Mouse (Mus musculus) midbrain, postnatal 0 days (tissue): ENCODE data around the gene Zranb3. TPM values are rescaled to one million over a fixed set of nuclear protein-coding genes. Genes with fewer than 3 reads are reported as not detected.
"Not testable (repeated sequence)": the region's sequence is repeated elsewhere in the genome, so short reads cannot be mapped to it uniquely, and the experiment has no call there.

Experiments used
- ATAC-seq: fragments of 200-750 bp; cut with Nextera tagmentation; 2 replicates; pipeline ENCODE4 v1.8.0; 2017; ENCODE audit warnings: moderate number of reproducible peaks, mild to moderate bottlenecking, moderate TSS enrichment, moderate library complexity; ENCODE audit not compliant: low FRiP score
- DNase-seq: peaks from one replicate; pipeline ENCODE4 v3.0.0-alpha.2; 2015; ENCODE audit warnings: low spot score
- H3K27ac ChIP-seq: fragments of 300-500 bp; sonication (generic); 2 replicates; pipeline ENCODE4 v1.5.1; 2014; ENCODE audit warnings: low read depth, mild to moderate bottlenecking, low read length, mixed read lengths
- H3K27me3 ChIP-seq: fragments of 300-500 bp; sonication (generic); 2 replicates; pipeline ENCODE4 v1.6.1; 2014; ENCODE audit warnings: low read length, control low read depth, mixed read lengths; ENCODE audit not compliant: insufficient read depth
- H3K36me3 ChIP-seq: fragments of 300-500 bp; sonication (generic); 2 replicates; pipeline ENCODE4 v1.6.1; 2014; ENCODE audit warnings: low read length, control low read depth, mixed read lengths; ENCODE audit not compliant: insufficient read depth
- H3K4me1 ChIP-seq: fragments of 300-500 bp; sonication (generic); 2 replicates; pipeline ENCODE4 v1.6.1; 2014; ENCODE audit warnings: mild to moderate bottlenecking, control low read depth, antibody characterized with exemption, low read length, mixed read lengths; ENCODE audit not compliant: insufficient read depth
- H3K4me2 ChIP-seq: fragments of 300-500 bp; sonication (generic); 2 replicates; pipeline ENCODE4 v1.6.1; 2014; ENCODE audit warnings: low read depth, mild to moderate bottlenecking, low read length, mixed read lengths; ENCODE audit not compliant: poor library complexity, severe bottlenecking
- H3K4me3 ChIP-seq: fragments of 300-500 bp; sonication (generic); 2 replicates; pipeline ENCODE4 v1.5.1; 2014; ENCODE audit warnings: low read depth, mild to moderate bottlenecking, low read length, moderate library complexity
- H3K9ac ChIP-seq: fragments of 300-500 bp; sonication (generic); replicated peaks from 2 replicates; pipeline ENCODE4 v1.6.1; 2014; ENCODE audit warnings: mild to moderate bottlenecking, low read length, moderate library complexity, mixed read lengths; ENCODE audit not compliant: poor library complexity, severe bottlenecking
- H3K9me3 ChIP-seq: fragments of 300-500 bp; sonication (generic); 2 replicates; pipeline ENCODE4 v1.6.1; 2016; ENCODE audit warnings: low read length, control low read depth
- CTCF ChIP-seq: IDR thresholded peaks from 2 replicates; pipeline ENCODE4 v1.5.1; 2016; ENCODE audit warnings: antibody characterized with exemption, mild to moderate bottlenecking
- WGBS: fragments of 180-500 bp; shearing (Covaris S2); extraction: QIAGEN DNeasy Blood & Tissue Kit; methylation state at CpG from one replicate; pipeline ENCODE4 v1.1.7; 2014; 5-methylcytosine and 5-hydroxymethylcytosine counted together
- polyA plus RNA-seq: library from polyadenylated mRNA; unstranded; fragments of >200 nt; fragmentation: Nextera tagmentation; extraction: Ambion mirVana; gene quantifications from 2 replicates; pipeline ENCODE4 v1.2.1, GENCODE M21; 2015
- total RNA-seq: library from RNA; depleted of rRNA; stranded (reverse); fragments of >200 nt; gene quantifications from 2 replicates; pipeline ENCODE4 v1.2.3, GENCODE M21; 2014

Gene Zranb3
- total and polyA plus RNA-seq, 2 experiments from 2014 or later = 2.9 to 4.2 TPM

DNA sequence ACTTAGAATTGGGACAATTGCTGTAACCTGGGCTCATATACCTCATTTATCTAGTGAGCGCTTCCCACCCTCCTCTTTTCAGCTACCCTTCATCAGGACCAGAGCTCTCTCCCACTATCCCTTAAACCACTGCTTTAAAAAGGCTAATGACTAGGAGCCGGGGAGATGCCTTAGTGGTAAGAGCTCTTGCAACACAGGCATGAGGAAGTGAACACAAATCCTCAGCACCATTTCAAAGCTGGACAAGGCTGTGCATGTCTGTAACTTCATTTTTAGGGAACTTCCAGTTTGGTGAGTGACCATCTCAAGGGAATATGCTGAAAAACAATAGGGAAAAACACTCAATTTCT, 98.5 kb downstream of the Zranb3 start:
- DNase-seq (no peak), ATAC-seq (no peak)
- WGBS = 73% methylated on average over 2 of the region's 2 CpGs
- Histone ChIP-seq H3K4me1 (no peaks in the 10 kb centered on the region), H3K4me3 (no peak overlapping the region), H3K9me3 (no peaks in the 10 kb centered on the region), H3K27ac (peak overlapping the region; percentile 48), H3K4me2 (no peak overlapping the region), H3K36me3 (no peaks in the 10 kb centered on the region), H3K9ac (no peak overlapping the region), H3K27me3 (no peaks in the 10 kb centered on the region)
- no peak for TF ChIP-seq CTCF

DNA sequence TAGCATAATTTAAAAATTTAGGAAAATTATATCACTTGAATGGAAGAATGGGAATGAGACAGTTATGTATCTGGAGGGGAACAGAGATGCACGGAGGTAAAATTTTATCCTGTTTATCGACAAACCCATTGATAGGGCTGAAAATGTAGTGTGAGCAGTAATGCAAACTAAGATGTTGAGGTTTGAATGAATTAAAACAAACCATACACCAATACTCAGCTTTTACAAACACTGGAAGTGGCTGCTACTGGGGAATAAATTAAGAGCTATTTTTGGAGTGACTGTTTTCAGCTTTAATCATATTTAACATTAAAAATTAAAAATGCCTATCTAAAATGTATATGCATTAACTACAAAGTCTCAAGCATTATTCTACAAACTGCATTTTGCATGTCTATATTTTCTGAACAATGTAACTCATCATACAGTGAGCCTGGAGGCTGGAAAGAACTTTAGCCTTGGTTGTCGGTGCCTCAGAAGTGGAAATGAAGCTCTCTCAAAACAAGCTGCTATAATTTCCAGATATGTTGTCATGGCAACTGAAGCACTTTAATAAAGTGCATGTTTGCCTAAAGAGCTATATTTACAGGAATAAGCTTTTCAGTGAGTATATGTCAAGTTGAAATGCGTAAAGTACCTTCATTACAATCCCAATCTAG, 99.0 kb downstream of the Zranb3 start:
- Histone ChIP-seq H3K9me3 (no peaks in the 10 kb centered on the region), H3K4me1 (no peaks in the 10 kb centered on the region), H3K4me3 (no peak overlapping the region), H3K9ac (no peak overlapping the region), H3K27ac (peak overlapping the region; percentile 48; the same call in 1 of the 2 replicates), H3K27me3 (no peaks in the 10 kb centered on the region), H3K36me3 (no peaks in the 10 kb centered on the region), H3K4me2 (no peak overlapping the region)
- DNase-seq (peak; percentile 42), ATAC-seq (peak; percentile 56; the same call in 1 of the 2 replicates)
- 59% methylated on average over 4 of the region's 4 CpGs for WGBS
- TF ChIP-seq CTCF = no peak

DNA sequence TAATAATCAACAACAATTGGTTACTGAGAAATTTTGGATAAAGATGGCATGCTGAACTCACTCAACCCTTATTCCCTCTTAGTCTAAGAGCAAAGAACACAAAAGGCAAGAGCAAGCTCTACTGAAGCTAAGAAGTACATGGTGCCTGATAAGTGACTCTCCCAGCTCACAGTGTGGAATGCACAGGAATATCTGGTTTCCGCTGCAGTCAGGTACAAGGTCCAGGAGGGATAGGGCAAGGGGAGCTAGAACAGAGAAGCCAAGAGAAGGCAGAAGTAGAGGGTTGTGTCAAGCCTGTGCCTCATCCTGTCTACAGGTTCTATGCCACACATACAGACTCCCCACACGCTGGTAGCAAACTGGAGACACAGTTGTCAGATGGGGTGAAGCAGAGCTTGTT, 100.7 kb downstream of the Zranb3 start:
- Histone ChIP-seq H3K27me3 (no peaks in the 10 kb centered on the region), H3K4me1 (no peaks in the 10 kb centered on the region), H3K9me3 (no peaks in the 10 kb centered on the region), H3K36me3 (no peaks in the 10 kb centered on the region), H3K4me3 (no peak overlapping the region), H3K4me2 (no peak overlapping the region), H3K9ac (no peak overlapping the region), H3K27ac (no peak overlapping the region)
- no peak for ATAC-seq
- no peak for TF ChIP-seq CTCF
- 92% methylated on average over 2 of the region's 2 CpGs for WGBS
- DNase-seq = no peak

DNA sequence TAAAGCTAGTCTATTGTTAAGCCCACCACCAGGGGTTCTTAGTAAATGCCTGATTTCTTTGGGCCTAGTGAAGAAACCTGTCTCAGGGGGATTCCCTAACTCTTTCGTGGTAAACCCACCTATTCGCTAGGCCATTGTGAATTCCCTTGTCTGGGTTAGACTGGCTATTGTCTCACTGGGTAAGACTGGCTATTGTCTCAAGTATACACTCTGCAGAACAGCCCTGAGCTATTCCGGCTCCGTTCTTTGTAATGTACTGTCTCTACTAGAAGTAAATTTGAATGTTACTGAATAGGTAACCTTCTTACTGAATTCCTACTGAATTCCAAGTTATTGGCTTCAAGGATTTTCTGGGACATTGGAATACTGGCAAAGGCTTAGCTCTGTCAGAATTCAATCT, 101.9 kb downstream of the Zranb3 start:
- ATAC-seq, H3K9ac ChIP-seq, H3K36me3 ChIP-seq, H3K4me1 ChIP-seq, H3K9me3 ChIP-seq, H3K27ac ChIP-seq, H3K4me2 ChIP-seq, DNase-seq, H3K4me3 ChIP-seq, H3K27me3 ChIP-seq: not testable (repeated sequence)
- WGBS = 85% methylated on average over 4 of the region's 4 CpGs

DNA sequence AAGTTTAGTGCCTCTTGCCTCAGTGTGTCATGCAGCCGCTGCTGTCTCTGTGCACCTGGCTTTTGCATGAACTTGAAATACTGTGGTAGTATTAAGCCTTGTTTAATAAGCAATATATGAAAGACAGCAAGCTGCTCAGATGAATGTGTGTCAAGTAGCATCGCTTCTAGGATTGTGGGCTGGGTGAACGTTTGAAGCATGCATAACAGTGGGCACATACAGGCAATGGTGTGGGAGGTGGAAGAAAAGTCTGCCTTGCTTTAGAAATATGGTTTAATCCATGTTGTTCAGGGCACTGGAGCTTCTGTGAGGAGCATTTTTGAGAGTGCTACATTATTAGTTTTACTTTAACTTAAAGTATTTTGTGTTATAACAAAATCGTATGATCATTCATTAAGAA, 109.0 kb downstream of the Zranb3 start:
- no peak overlapping the region for H3K4me2 ChIP-seq
- H3K36me3 ChIP-seq = no peaks in the 10 kb centered on the region
- TF ChIP-seq CTCF = no peak
- H3K9me3 ChIP-seq = no peaks in the 10 kb centered on the region
- no peak overlapping the region for H3K4me3 ChIP-seq
- WGBS = 83% methylated on average over 4 of the region's 4 CpGs
- peaks cover 8% of the 10 kb centered on the region; the same call in 1 of the 2 replicates for H3K4me1 ChIP-seq
- ATAC-seq (no peak), DNase-seq (no peak)
- H3K27ac ChIP-seq = no peak overlapping the region
- H3K9ac ChIP-seq = no peak overlapping the region
- no peaks in the 10 kb centered on the region for H3K27me3 ChIP-seq

DNA sequence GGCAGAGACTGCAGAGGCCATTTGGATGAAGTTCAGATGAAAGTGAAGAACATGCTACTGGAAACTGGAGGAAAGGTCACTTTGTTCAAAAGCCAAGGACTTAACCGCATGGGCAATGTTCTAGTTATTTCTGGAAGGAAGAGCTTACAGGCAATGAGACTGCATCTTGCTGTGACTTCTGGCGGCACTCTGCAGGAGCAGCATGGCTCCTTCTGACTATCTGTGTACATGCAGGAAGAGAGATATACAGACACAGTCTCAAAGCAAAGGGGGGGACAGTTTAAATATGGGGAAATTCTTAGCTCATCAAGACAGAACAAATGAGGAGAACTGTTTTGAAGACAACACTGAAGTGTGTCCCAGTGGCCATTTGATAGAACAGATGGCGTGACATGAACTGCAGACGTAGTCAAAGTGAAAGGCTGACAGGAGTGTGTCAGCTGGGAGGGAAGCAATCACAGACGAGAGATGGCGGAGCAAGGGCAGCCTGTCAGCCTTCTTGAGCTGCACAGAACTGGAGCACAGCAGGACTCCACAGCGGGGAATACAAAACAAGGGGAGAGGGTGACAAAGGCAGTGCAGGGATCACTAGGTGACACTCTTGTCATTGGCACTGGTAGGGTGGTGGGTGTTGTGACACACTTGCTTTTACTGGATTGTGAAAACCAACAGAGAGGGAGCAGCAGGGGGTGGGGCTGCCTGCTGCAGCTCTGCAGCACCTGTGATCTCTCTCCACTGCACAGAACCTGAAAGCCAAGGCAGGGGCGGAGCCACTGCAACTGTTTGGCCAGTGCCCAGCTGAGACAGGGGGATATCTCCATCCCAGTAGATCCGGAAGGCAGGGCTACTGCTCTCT, 112.7 kb downstream of the Zranb3 start:
- 35% methylated on average over 9 of the region's 9 CpGs for WGBS
- H3K9ac ChIP-seq = no peak overlapping the region; the same call in 1 of the 2 replicates
- peaks cover 8% of the 10 kb centered on the region; the same call in 1 of the 2 replicates for H3K4me1 ChIP-seq
- ATAC-seq (peak; percentile 75), DNase-seq (peak; percentile 75)
- H3K36me3 ChIP-seq = no peaks in the 10 kb centered on the region
- H3K4me2 ChIP-seq = no peak overlapping the region
- no peaks in the 10 kb centered on the region for H3K27me3 ChIP-seq
- H3K27ac ChIP-seq = peak overlapping the region; percentile 62
- H3K4me3 ChIP-seq = no peak overlapping the region
- no peak; the same call in 1 of the 2 replicates for TF ChIP-seq CTCF
- no peaks in the 10 kb centered on the region for H3K9me3 ChIP-seq
